Mouse (Mus musculus) subcutaneous adipose tissue, adult 2 months (tissue): ENCODE data around the gene March2. TPM values are rescaled to one million over a fixed set of nuclear protein-coding genes. Genes with fewer than 3 reads are reported as not detected.

ENCODE experiments used
- polyA plus RNA-seq: library from polyadenylated mRNA; depleted of rRNA; stranded (reverse); fragments of >200 nt; gene quantifications from 2 replicates; pipeline ENCODE4 v1.2.3, GENCODE M21; 2012; ENCODE audit warnings: low replicate concordance; rRNA removed

March2 gene
- polyA plus RNA-seq: 134 and 205 TPM in 2 replicates

DNA sequence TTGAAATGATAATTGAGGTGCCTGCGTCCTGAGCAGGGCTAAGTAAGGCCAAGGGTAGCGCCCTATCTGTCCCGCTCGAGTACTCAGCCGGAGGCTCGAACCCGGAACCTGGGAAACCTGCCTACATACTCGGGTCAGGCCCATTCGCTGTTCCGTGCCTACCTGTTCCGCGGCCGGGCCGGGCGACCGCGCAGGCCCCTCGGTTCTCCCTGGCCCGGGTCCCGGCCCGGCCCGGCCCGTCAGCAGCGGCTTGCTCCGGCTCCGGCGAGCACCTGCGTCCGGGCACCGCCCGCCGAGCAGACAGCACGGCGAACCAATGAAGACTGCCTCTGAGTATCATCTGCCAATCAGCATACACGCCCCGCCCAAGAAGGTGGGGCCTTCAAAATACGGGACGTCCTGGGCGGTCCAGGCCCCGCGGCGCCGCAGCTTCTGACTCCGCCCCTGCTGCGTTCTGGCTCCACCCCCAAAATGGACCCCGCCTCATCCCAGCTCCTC is at the start of gene March2:
Gene March2 (minus strand): TSS at position 287 of the 498 bp plus-strand sequence.

DNA sequence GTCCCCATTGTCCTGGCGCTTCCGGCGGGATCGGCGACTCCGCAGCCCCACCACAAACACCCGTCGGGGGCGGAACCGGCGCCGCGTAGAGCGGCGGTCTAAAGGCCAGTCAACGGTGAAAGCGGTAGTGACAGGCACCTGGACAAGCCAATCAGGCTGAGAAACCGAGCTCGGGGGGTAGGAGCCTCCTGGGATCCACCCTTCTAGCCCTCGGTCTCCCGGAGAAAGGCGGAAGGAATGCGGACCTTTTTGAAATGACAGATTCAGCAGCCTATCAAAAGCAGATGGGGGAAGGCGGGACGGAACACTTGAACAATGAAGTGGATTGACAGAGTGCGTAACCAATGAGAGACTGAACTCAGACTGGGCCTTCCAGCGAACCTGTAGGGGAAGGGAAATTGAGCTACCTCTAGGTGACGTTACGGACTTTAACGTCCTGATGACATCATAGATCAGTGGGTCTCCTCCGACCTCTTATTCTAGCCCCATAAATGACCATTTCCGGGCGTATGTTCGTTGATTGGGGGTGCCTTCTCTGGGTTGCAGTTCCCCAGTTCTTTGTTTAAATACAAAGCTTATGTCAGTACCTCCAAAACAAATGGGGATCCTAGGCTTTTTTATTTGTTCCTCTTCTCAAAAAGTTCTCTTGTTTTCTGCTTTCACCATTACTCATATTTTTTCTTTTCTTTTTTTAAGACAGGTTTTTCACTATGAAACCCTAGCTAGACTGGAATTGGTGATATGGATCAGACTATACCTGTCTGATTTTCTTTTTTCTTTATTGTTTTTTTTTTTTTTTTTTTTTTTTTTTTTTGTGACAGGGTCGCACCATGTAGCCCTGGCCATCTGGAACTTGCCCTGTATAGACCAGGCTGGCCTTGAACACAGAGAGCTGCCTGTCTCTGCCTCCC is 42.0 kb upstream of the March2 start, which contains the start of gene Rab11b:
Gene Rab11b (minus strand): TSS at position 276 of the 911 bp plus-strand sequence.

GRCm38 (mm10) chr17:33686760-33687159 is 31.7 kb downstream of the March2 start, which contains the start of gene Hnrnpm:
Hnrnpm (minus strand) TSS chr17:33686860.

DNA sequence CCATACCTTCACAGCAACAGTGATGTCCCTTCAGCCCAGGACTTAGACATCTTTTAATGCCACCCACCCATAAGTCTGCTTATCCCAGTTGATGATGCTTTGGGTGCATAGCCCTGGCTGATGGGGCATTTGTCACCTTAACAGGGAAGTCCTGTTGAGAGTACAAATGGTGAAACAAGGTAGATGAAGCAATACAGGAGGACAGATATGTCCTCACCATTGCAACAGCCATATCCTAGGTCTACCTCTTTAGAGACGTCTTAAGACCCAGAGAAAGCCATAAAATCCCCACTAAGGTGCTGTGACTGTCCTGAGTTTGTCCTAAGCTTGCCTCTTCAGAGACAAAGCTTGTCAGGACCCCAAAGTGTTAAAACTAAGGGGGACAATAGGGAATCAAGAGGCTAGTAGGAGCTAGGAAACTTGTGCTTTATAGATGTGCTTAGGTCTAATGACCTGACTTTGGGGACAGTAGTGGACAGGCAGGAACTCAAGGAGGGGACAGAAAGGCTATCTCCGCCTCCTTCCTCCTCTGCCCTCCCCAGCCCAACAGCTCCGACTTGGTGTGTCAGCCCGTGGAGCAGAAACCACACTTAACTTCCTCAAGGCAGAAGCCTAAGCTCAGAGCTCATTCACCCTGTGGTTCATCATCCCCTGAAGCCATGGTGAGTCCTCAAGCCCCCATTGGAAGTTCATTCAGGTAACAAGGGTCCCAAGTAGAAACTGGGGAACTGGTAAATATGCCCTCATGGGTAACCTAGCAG is 80.8 kb downstream of the March2 start, which contains the start of gene Pram1:
Gene Pram1 (plus strand): TSS at position 541 of the 761 bp plus-strand sequence.

Other genes with a start within 250 kb of the March2 start
- 114 and 141 TPM in 2 replicates for gene Adamts10, start 194.5 kb downstream of the March2 start, polyA plus RNA-seq
- gene Myo1f, start 163.0 kb downstream of the March2 start, polyA plus RNA-seq: 9.9 and 15.9 TPM in 2 replicates
- gene Zfp414, start 89.6 kb downstream of the March2 start, polyA plus RNA-seq: 60.5 and 86.8 TPM in 2 replicates
- 0.62 and 1.7 TPM in 2 replicates for gene Pram1, start 80.6 kb downstream of the March2 start, polyA plus RNA-seq
- 49.4 and 85.8 TPM in 2 replicates for gene Hnrnpm, start 31.8 kb downstream of the March2 start, polyA plus RNA-seq
- 367 and 417 TPM in 2 replicates for gene Rab11b, start 41.9 kb upstream of the March2 start, polyA plus RNA-seq
- 131 and 603 TPM in 2 replicates for gene Angptl4, start 63.2 kb upstream of the March2 start, polyA plus RNA-seq
- 124 and 438 TPM in 2 replicates for gene Kank3, start 91.8 kb upstream of the March2 start, polyA plus RNA-seq
- 443 and 1,172 TPM in 2 replicates for gene Rps28, start 105.9 kb upstream of the March2 start, polyA plus RNA-seq
- gene Ndufa7, start 105.9 kb upstream of the March2 start, polyA plus RNA-seq: 619 and 635 TPM in 2 replicates
- 142 and 168 TPM in 2 replicates for gene Cd320, start 124.4 kb upstream of the March2 start, polyA plus RNA-seq
- not detected in 2 replicates for gene Gm7029, start 155.2 kb upstream of the March2 start, polyA plus RNA-seq
- gene Kifc1, start 172.0 kb upstream of the March2 start, polyA plus RNA-seq: 1.6 and 9.5 TPM in 2 replicates
- 0.22 and 0.39 TPM in 2 replicates for gene Platr17, start 186.5 kb upstream of the March2 start, polyA plus RNA-seq
- gene Daxx, start 190.7 kb upstream of the March2 start, polyA plus RNA-seq: 47.5 and 58.9 TPM in 2 replicates
- 206 and 319 TPM in 2 replicates for gene Tapbp, start 197.2 kb upstream of the March2 start, polyA plus RNA-seq
- gene Zbtb22, start 197.2 kb upstream of the March2 start, polyA plus RNA-seq: 42.7 and 55.1 TPM in 2 replicates
- gene Rgl2, start 210.9 kb upstream of the March2 start, polyA plus RNA-seq: 157 and 179 TPM in 2 replicates
- 29.4 and 29.5 TPM in 2 replicates for gene Pfdn6, start 221.7 kb upstream of the March2 start, polyA plus RNA-seq
- gene Wdr46, start 222.0 kb upstream of the March2 start, polyA plus RNA-seq: 15.8 and 36.0 TPM in 2 replicates
- 6.6 and 9.0 TPM in 2 replicates for gene B3galt4, start 232.8 kb upstream of the March2 start, polyA plus RNA-seq
- gene Vps52, start 237.1 kb upstream of the March2 start, polyA plus RNA-seq: 65.8 and 76.5 TPM in 2 replicates
- 464 and 878 TPM in 2 replicates for gene Rps18, start 237.3 kb upstream of the March2 start, polyA plus RNA-seq